Mouse (Mus musculus) testis, adult 10 weeks (tissue): ENCODE data around the gene Gm2001. TPM values are rescaled to one million over a fixed set of nuclear protein-coding genes. Genes with fewer than 3 reads are reported as not detected.

Experiments
- polyA plus RNA-seq: library from polyadenylated mRNA; stranded (reverse); fragments of 350-450 nt; fragmentation: Illumina TruSeq; extraction: RNeasy Lipid Tissue Mini Kit (QIAGEN cat#74804); gene quantifications from one replicate; pipeline ENCODE4 v1.2.3, GENCODE M21; 2014; ENCODE audit warnings: low read depth, low replicate concordance

Gm2001 gene
- not detected for polyA plus RNA-seq

GRCm38 (mm10) chr12:87842239-87842638, at the start of gene Gm2001:
Gene Gm2001 (minus strand): TSS chr12:87842339.

GRCm38 (mm10) chr12:87873772-87874171, 31.6 kb upstream of the Gm2001 start, which contains the start of gene Gm2016:
Gene Gm2016 (plus strand): TSS chr12:87874072.

DNA sequence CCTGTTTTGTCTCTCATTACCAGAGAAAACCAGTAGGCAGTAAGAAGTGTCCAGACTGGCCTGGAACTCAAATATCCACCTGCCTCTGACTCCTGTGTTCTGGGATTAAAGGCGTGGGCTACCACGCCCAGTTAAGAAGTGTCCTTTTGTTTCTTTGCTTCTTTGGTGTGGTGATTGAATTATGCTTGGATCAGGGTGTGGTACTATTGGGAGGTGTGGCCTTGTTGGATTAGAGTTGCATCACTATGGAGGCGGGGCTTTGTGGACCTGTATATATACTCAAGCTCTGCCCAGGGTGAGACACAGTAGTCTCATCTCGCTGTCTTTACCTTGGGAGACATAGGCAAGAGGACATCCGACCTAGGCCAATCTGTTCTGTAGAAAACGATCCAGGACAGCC, 25.9 kb downstream of the Gm2001 start, which contains the start of gene BB287469:
Gene BB287469, plus strand, starts transcription at position 301 of the 400 bp plus-strand sequence.

DNA sequence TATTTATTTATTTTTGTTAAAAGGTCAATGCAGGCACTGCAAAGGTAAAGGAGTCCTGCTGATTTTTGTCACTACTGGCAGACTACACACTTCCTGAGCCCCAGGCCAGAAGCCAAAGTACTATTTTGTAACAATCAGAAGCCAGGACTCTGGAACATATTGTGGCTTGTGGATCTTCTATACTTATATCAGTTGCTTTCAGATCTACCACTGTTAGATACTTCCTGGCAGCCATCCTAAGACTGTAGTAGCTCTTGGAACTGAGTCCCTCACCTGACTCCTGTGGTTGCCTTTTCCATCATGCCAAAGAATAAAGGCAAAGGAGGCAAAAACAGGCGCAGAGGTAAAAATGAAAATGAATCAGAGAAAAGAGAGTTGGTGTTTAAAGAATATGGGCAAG, 46.9 kb downstream of the Gm2001 start, which contains the start of gene Gm21936:
Gene Gm21936, plus strand, starts transcription at position 301 of the 400 bp plus-strand sequence.

Other genes starting within 250 kb of the Gm2001 start
- gene Oog1, start 239.7 kb downstream of the Gm2001 start, polyA plus RNA-seq = 0.25 TPM
- 9.2 TPM for gene Gm4027, start 223.5 kb downstream of the Gm2001 start, polyA plus RNA-seq
- gene Gm16381, start 197.7 kb downstream of the Gm2001 start, polyA plus RNA-seq = not detected
- gene Gm21319, start 66.6 kb downstream of the Gm2001 start, polyA plus RNA-seq = not detected
- not detected for gene Gm21936, start 46.8 kb downstream of the Gm2001 start, polyA plus RNA-seq
- 10.9 TPM for gene BB287469, start 25.8 kb downstream of the Gm2001 start, polyA plus RNA-seq
- gene Gm2016, start 31.7 kb upstream of the Gm2001 start, polyA plus RNA-seq = not detected
- not detected for gene Gm2022, start 53.0 kb upstream of the Gm2001 start, polyA plus RNA-seq
- not detected for gene Gm2035, start 77.5 kb upstream of the Gm2001 start, polyA plus RNA-seq
- gene Gm2042, start 111.7 kb upstream of the Gm2001 start, polyA plus RNA-seq = not detected
- gene Gm2075, start 169.5 kb upstream of the Gm2001 start, polyA plus RNA-seq = not detected
- not detected for gene Gm6803, start 176.4 kb upstream of the Gm2001 start, polyA plus RNA-seq
- 3.3 TPM for gene Gm2056, start 184.7 kb upstream of the Gm2001 start, polyA plus RNA-seq
- not detected for gene Gm16368, start 241.4 kb upstream of the Gm2001 start, polyA plus RNA-seq